Mouse (Mus musculus): ENCODE data around the gene Mtch2. TPM values are rescaled to one million over a fixed set of nuclear protein-coding genes. Genes with fewer than 3 reads are reported as not detected.

Mtch2 gene
- total RNA-seq, 1 experiment = 162 TPM

GRCm38 (mm10) chr2:90825515-90826172, 21.3 kb upstream of the Mtch2 start:
- no peak for DNase-seq (ENCODE audit: low read depth, low spot score)

GRCm38 (mm10) chr2:90828739-90829138, 18.2 kb upstream of the Mtch2 start:
- Histone ChIP-seq H3K4me1 (ENCODE audit: control insufficient read depth in 2 of 2, insufficient read depth in 2 of 2, low read length in 2 of 2, poor library complexity in 1 of 2) (peaks cover 0 to 3% of the 10 kb centered on the region in 2 experiments; a peak in 1 of 4 replicates), H3K4me3 (ENCODE audit: insufficient read depth in 1 of 2, low read depth in 1 of 2, low read length in 2 of 2, poor library complexity in 1 of 2, severe bottlenecking in 1 of 2) (no peak overlapping the region), H3K9me3 (ENCODE audit: control insufficient read depth, insufficient read depth, low read depth, low read length) (no peaks in the 10 kb centered on the region), H3K27ac (ENCODE audit: insufficient read depth, low read depth, low read length, poor library complexity, severe bottlenecking) (no peak overlapping the region), H3K36me3 (ENCODE audit: control insufficient read depth, insufficient read depth, low read length, poor library complexity, severe bottlenecking) (no peaks in the 10 kb centered on the region), H3K9ac (ENCODE audit: insufficient read depth, low read depth, low read length, poor library complexity, severe bottlenecking) (no peak overlapping the region)
- no peak for DNase-seq (ENCODE audit: low read depth, low spot score)
- TF ChIP-seq ZNF384 (IDR thresholded peaks at IDR 0.05; ENCODE audit: low read depth, low read length) (no peak), CHD2 (IDR thresholded peaks at IDR 0.05; ENCODE audit: low read depth, low read length) (no peak), HCFC1 (IDR thresholded peaks at IDR 0.05; ENCODE audit: borderline replicate concordance, insufficient read depth, low read length) (no peak), MAFK (IDR thresholded peaks at IDR 0.05; ENCODE audit: insufficient read depth, low read depth, low read length) (no peak), ZC3H11A (IDR thresholded peaks at IDR 0.05; ENCODE audit: borderline replicate concordance, low read depth, low read length) (no peak)
- in situ Hi-C loops (cut with MboI; ENCODE audit: low sequenced_read_pairs in 2 of 2, unreplicated experiment in 2 of 2) = no loop called here

More at GRCm38 (mm10) chr2:90825515-90826172, 21.3 kb upstream of the Mtch2 start:
- TF ChIP-seq CHD2 (IDR thresholded peaks at IDR 0.05; ENCODE audit: low read depth, low read length) (no peak), MAFK (IDR thresholded peaks at IDR 0.05; ENCODE audit: insufficient read depth, low read depth, low read length) (no peak), HCFC1 (IDR thresholded peaks at IDR 0.05; ENCODE audit: borderline replicate concordance, insufficient read depth, low read length) (no peak), ZC3H11A (IDR thresholded peaks at IDR 0.05; ENCODE audit: borderline replicate concordance, low read depth, low read length) (no peak), ZNF384 (IDR thresholded peaks at IDR 0.05; ENCODE audit: low read depth, low read length) (no peak)
- no peak overlapping the region for H3K27ac ChIP-seq (ENCODE audit: insufficient read depth, low read depth, low read length, poor library complexity, severe bottlenecking)
- H3K9ac ChIP-seq (ENCODE audit: insufficient read depth, low read depth, low read length, poor library complexity, severe bottlenecking) = no peak overlapping the region
- H3K9me3 ChIP-seq (ENCODE audit: control insufficient read depth, insufficient read depth, low read depth, low read length) = no peaks in the 10 kb centered on the region
- in situ Hi-C loops (cut with MboI; ENCODE audit: low sequenced_read_pairs in 2 of 2, unreplicated experiment in 2 of 2) = no loop called here
- no peaks in the 10 kb centered on the region for H3K36me3 ChIP-seq (ENCODE audit: control insufficient read depth, insufficient read depth, low read length, poor library complexity, severe bottlenecking)
- peaks cover 0 to 10% of the 10 kb centered on the region in 2 experiments; a peak in 2 of 4 replicates for H3K4me1 ChIP-seq (ENCODE audit: control insufficient read depth in 2 of 2, insufficient read depth in 2 of 2, low read length in 2 of 2, poor library complexity in 1 of 2)
- H3K4me3 ChIP-seq (ENCODE audit: insufficient read depth in 1 of 2, low read depth in 1 of 2, low read length in 2 of 2, poor library complexity in 1 of 2, severe bottlenecking in 1 of 2) = no peak overlapping the region

GRCm38 (mm10) chr2:90833502-90833901, 13.5 kb upstream of the Mtch2 start:
- Histone ChIP-seq H3K4me1 (ENCODE audit: control insufficient read depth in 2 of 2, insufficient read depth in 2 of 2, low read length in 2 of 2, poor library complexity in 1 of 2) (no peaks in the 10 kb centered on the region), H3K4me3 (ENCODE audit: insufficient read depth in 1 of 2, low read depth in 1 of 2, low read length in 2 of 2, poor library complexity in 1 of 2, severe bottlenecking in 1 of 2) (no peak overlapping the region), H3K27ac (ENCODE audit: insufficient read depth, low read depth, low read length, poor library complexity, severe bottlenecking) (no peak overlapping the region), H3K36me3 (ENCODE audit: control insufficient read depth, insufficient read depth, low read length, poor library complexity, severe bottlenecking) (no peaks in the 10 kb centered on the region), H3K9me3 (ENCODE audit: control insufficient read depth, insufficient read depth, low read depth, low read length) (no peaks in the 10 kb centered on the region), H3K9ac (ENCODE audit: insufficient read depth, low read depth, low read length, poor library complexity, severe bottlenecking) (no peak overlapping the region)
- no peak for TF ChIP-seq MAFK (IDR thresholded peaks at IDR 0.05; ENCODE audit: insufficient read depth, low read depth, low read length)
- TF ChIP-seq ZC3H11A (IDR thresholded peaks at IDR 0.05; ENCODE audit: borderline replicate concordance, low read depth, low read length) = no peak
- TF ChIP-seq ZNF384 (IDR thresholded peaks at IDR 0.05; ENCODE audit: low read depth, low read length) = no peak
- no peak for TF ChIP-seq CHD2 (IDR thresholded peaks at IDR 0.05; ENCODE audit: low read depth, low read length)
- TF ChIP-seq HCFC1 (IDR thresholded peaks at IDR 0.05; ENCODE audit: borderline replicate concordance, insufficient read depth, low read length) = no peak
- in situ Hi-C loops (cut with MboI; ENCODE audit: low sequenced_read_pairs in 2 of 2, unreplicated experiment in 2 of 2) = no loop called here
- DNase-seq (ENCODE audit: low read depth, low spot score) = no peak

GRCm38 (mm10) chr2:90838621-90839020, 8.3 kb upstream of the Mtch2 start:
- H3K36me3 ChIP-seq (ENCODE audit: control insufficient read depth, insufficient read depth, low read length, poor library complexity, severe bottlenecking) = no peaks in the 10 kb centered on the region
- no peak for DNase-seq (ENCODE audit: low read depth, low spot score)
- no peak overlapping the region for H3K4me3 ChIP-seq (ENCODE audit: insufficient read depth in 1 of 2, low read depth in 1 of 2, low read length in 2 of 2, poor library complexity in 1 of 2, severe bottlenecking in 1 of 2)
- TF ChIP-seq MAFK (IDR thresholded peaks at IDR 0.05; ENCODE audit: insufficient read depth, low read depth, low read length) (no peak), ZNF384 (IDR thresholded peaks at IDR 0.05; ENCODE audit: low read depth, low read length) (no peak), ZC3H11A (IDR thresholded peaks at IDR 0.05; ENCODE audit: borderline replicate concordance, low read depth, low read length) (no peak), CHD2 (IDR thresholded peaks at IDR 0.05; ENCODE audit: low read depth, low read length) (no peak), HCFC1 (IDR thresholded peaks at IDR 0.05; ENCODE audit: borderline replicate concordance, insufficient read depth, low read length) (no peak)
- in situ Hi-C loops (cut with MboI; ENCODE audit: low sequenced_read_pairs in 2 of 2, unreplicated experiment in 2 of 2) = no loop called here
- H3K9ac ChIP-seq (ENCODE audit: insufficient read depth, low read depth, low read length, poor library complexity, severe bottlenecking) = no peak overlapping the region
- no peak overlapping the region for H3K27ac ChIP-seq (ENCODE audit: insufficient read depth, low read depth, low read length, poor library complexity, severe bottlenecking)
- no peaks in the 10 kb centered on the region for H3K9me3 ChIP-seq (ENCODE audit: control insufficient read depth, insufficient read depth, low read depth, low read length)
- H3K4me1 ChIP-seq (ENCODE audit: control insufficient read depth in 2 of 2, insufficient read depth in 2 of 2, low read length in 2 of 2, poor library complexity in 1 of 2) = no peaks in the 10 kb centered on the region
